Mouse (Mus musculus) stomach, adult 2 months (tissue): ENCODE measurements around the gene Atp6v1b1. TPM values are rescaled to one million over a fixed set of nuclear protein-coding genes. Genes with fewer than 3 reads are reported as not detected.

ENCODE experiments used
- polyA plus RNA-seq: library from polyadenylated mRNA; depleted of rRNA; stranded (reverse); fragments of >200 nt; gene quantifications from 2 replicates; pipeline ENCODE4 v1.2.3, GENCODE M21; 2012; rRNA removed

Gene Atp6v1b1
- polyA plus RNA-seq: not detected in 2 replicates

DNA sequence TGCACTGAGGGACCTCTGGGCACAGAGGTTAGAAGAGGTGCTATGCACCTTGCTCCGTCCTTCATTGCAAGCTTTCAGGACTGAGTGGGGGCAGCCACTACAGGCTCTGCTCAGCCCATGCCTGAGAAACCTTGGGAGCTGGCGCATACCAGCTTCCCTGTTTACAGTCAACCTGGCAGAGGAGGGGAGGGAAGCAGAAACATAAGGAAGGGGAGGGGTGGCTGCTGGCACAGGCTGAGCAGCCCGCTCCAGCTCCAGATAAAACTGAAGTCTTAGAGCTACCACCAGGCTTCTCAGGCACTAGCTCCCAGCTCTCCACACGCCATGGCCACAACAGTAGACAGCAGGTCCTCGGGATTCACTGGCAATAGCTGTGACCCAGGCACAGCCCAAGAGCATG lies at the start of gene Atp6v1b1:
Atp6v1b1 (plus strand) TSS at position 230 of the 400 bp plus-strand sequence.

DNA sequence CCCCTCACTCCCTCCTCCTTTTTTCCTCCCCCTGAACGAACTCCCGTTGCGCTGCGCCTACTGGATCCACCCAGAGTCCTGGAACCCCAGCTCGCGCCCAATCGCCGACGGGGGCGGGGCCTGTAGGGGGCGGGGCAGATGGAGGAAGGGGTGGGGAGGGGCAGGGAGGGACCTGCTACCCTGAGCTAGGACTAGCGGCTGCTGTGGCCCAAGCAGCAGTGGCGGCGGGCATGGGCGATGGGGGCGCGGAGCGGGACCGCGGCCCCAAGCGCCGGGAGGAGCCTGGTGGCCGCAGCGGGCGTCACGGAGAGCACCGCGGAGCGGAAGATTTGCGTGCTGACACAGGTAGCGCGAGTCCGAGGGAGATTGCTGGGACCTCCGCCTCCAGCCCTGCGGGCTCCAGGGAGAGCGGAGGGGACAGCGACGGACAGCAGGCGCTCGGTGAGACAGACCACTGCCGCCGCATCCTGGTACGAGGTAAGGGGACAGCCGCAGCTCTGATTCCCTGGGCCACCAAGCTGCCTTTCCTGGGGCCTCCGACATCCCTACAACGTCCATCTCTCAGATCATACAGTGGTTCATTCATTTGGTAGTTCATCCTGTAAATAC lies 31.6 kb upstream of the Atp6v1b1 start, which contains the start of gene Vax2:
Vax2 (plus strand) TSS at position 198 of the 609 bp plus-strand sequence.

GRCm38 (mm10) chr6:83762344-83762743 lies 19.6 kb downstream of the Atp6v1b1 start, which contains the start of gene Ankrd53:
Gene Ankrd53 (plus strand): TSS chr6:83762644.

GRCm38 (mm10) chr6:83775638-83776293 lies 33.0 kb downstream of the Atp6v1b1 start, which contains the start of gene Tex261:
Gene Tex261 (minus strand): TSS chr6:83775813.

DNA sequence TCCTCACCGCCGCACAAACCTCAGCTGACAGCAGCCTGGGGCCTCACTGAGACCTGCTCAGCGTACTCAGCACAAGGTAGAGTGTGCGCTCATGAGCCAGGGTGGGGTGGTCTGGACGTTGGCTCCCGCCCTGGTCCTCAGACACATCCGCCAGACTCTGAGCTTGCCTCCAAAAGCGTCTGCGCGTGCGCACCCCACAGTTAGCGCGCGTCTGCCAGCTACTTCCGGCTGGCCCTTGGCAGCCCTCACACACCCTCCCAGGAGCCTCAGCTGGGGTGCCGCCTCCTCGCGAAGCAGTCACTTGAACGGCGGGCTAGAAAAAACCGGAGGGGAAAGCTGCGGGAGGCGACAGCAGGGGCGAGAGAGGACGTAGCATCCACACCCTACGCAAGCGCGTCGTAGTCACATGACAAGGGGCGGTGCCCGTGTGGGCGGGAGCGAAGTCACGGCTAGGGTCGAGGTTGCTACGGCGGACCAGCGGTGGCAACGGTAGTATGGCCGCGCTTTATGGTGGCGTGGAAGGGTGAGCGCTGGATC lies 52.0 kb downstream of the Atp6v1b1 start, which contains the start of gene Nagk:
Nagk (plus strand) TSS at position 223 of the 537 bp plus-strand sequence.

Other genes starting within 250 kb of the Atp6v1b1 start
- gene Dguok, start 236.0 kb upstream of the Atp6v1b1 start, polyA plus RNA-seq: 12.0 and 15.7 TPM in 2 replicates
- gene Actg2, start 206.7 kb upstream of the Atp6v1b1 start, polyA plus RNA-seq: 957 and 1,409 TPM in 2 replicates
- gene Stambp, start 170.3 kb upstream of the Atp6v1b1 start, polyA plus RNA-seq: 2.6 and 3.0 TPM in 2 replicates
- gene Clec4f, start 86.8 kb upstream of the Atp6v1b1 start, polyA plus RNA-seq: 0.35 TPM in 1 of 2 replicates, not detected in the other
- gene Cd207, start 65.1 kb upstream of the Atp6v1b1 start, polyA plus RNA-seq: 0.11 TPM in 1 of 2 replicates, not detected in the other
- gene Vax2, start 31.7 kb upstream of the Atp6v1b1 start, polyA plus RNA-seq: not detected in 2 replicates
- not detected in 2 replicates for gene Ankrd53, start 19.7 kb downstream of the Atp6v1b1 start, polyA plus RNA-seq
- 42.1 and 51.5 TPM in 2 replicates for gene Tex261, start 32.8 kb downstream of the Atp6v1b1 start, polyA plus RNA-seq
- gene Nagk, start 52.0 kb downstream of the Atp6v1b1 start, polyA plus RNA-seq: 12.2 and 15.6 TPM in 2 replicates
- gene Paip2b, start 88.8 kb downstream of the Atp6v1b1 start, polyA plus RNA-seq: 1.3 and 1.8 TPM in 2 replicates
- 0.98 and 1.0 TPM in 2 replicates for gene Zfp638, start 124.1 kb downstream of the Atp6v1b1 start, polyA plus RNA-seq